Comparison of ENCODE assay signal across 9 mouse cellular contexts in genomic region chr14:25371021-25371400, GRCm38 (mm10).
DNase-seq lines count a peak whose midpoint lies in the region; ATAC-seq and TF ChIP-seq lines count a peak whose summit lies in the region.
"Had no signal": no experiment of that assay in that cellular context is flagged by ENCODE, and none has a peak within 500 bp of the region (broad histone marks: within the 10 kb centered on the region; RNA-seq: fewer than 3 reads in every experiment).

No protein-coding gene starts in this region.

- H3K9me3 ChIP-seq in heart, embryonic 13.5 days, result peaks cover 5% of the 10 kb centered on the region; the same call in 1 of the 2 replicates
- no peaks in the 10 kb centered on the region; the same call in 1 of the 2 replicates for H3K9me3 ChIP-seq in midbrain, embryonic 10.5 days (replicated peaks)
- no peaks in the 10 kb centered on the region for H3K9me3 ChIP-seq in midbrain, embryonic 11.5 days (ENCODE audit: control insufficient read depth, low read length)
- no peaks in the 10 kb centered on the region for H3K9me3 ChIP-seq in heart, postnatal 0 days (replicated peaks; ENCODE audit: control insufficient read depth, low read length)
- H3K9me3 ChIP-seq in midbrain, postnatal 0 days (ENCODE audit: low read length), result no peaks in the 10 kb centered on the region
- H3K9me3 ChIP-seq: liver, embryonic 15.5 days had no signal

- H3K4me2 ChIP-seq in heart, embryonic 13.5 days, result no peak overlapping the region
- H3K4me2 ChIP-seq in midbrain, embryonic 11.5 days, result no peak overlapping the region
- H3K4me2 ChIP-seq in heart, postnatal 0 days (ENCODE audit: low read depth, low read length), result no peak overlapping the region
- no peak overlapping the region for H3K4me2 ChIP-seq in midbrain, postnatal 0 days (ENCODE audit: low read depth, low read length, poor library complexity, severe bottlenecking)
- H3K4me2 ChIP-seq: liver, embryonic 15.5 days had no signal

- 41% methylated on average over 5 of the region's 5 CpGs for WGBS in heart, embryonic 13.5 days
- WGBS in midbrain, embryonic 10.5 days, result 87% methylated on average over 5 of the region's 5 CpGs
- 88% methylated on average over 5 of the region's 5 CpGs for WGBS in midbrain, embryonic 11.5 days
- WGBS in heart, postnatal 0 days, result 30% methylated on average over 5 of the region's 5 CpGs
- WGBS in midbrain, postnatal 0 days, result 79% methylated on average over 5 of the region's 5 CpGs

- peaks cover 35% of the 10 kb centered on the region for H3K4me1 ChIP-seq in heart, embryonic 13.5 days
- peaks cover 27% of the 10 kb centered on the region for H3K4me1 ChIP-seq in midbrain, embryonic 10.5 days
- peaks cover 4% of the 10 kb centered on the region for H3K4me1 ChIP-seq in midbrain, embryonic 11.5 days (ENCODE audit: control insufficient read depth, insufficient read depth, low read length)
- peaks cover 21% of the 10 kb centered on the region for H3K4me1 ChIP-seq in heart, postnatal 0 days (ENCODE audit: control insufficient read depth, insufficient read depth)
- H3K4me1 ChIP-seq in midbrain, postnatal 0 days (ENCODE audit: insufficient read depth, low read length), result no peaks in the 10 kb centered on the region
- H3K4me1 ChIP-seq: liver, embryonic 15.5 days had no signal

- DNase-seq in heart, postnatal 36 days, result no peak
- DNase-seq in midbrain, embryonic 10.5 days (ENCODE audit: low spot score), result no peak
- no peak for DNase-seq in midbrain, embryonic 11.5 days (ENCODE audit: low spot score, missing footprints)
- DNase-seq in heart, postnatal 0 days (ENCODE audit: low spot score), result no peak
- DNase-seq in midbrain, postnatal 0 days (ENCODE audit: low spot score), result no peak
- DNase-seq in layer of hippocampus, postnatal 14 days (ENCODE audit: low spot score in 2 of 2), result no peak
- no peak for DNase-seq in right cerebral cortex, postnatal 10 days (ENCODE audit: low spot score in 2 of 2)

- no peaks in the 10 kb centered on the region for H3K27me3 ChIP-seq in heart, embryonic 13.5 days (replicated peaks)
- no peaks in the 10 kb centered on the region for H3K27me3 ChIP-seq in midbrain, embryonic 10.5 days (ENCODE audit: low read depth, poor library complexity, severe bottlenecking)
- no peaks in the 10 kb centered on the region for H3K27me3 ChIP-seq in midbrain, embryonic 11.5 days (ENCODE audit: control insufficient read depth, insufficient read depth, low read length)
- H3K27me3 ChIP-seq in heart, postnatal 0 days (ENCODE audit: control insufficient read depth, insufficient read depth, low read length), result no peaks in the 10 kb centered on the region
- H3K27me3 ChIP-seq in midbrain, postnatal 0 days (ENCODE audit: insufficient read depth, low read length), result no peaks in the 10 kb centered on the region

- peaks cover 5% of the 10 kb centered on the region for H3K36me3 ChIP-seq in heart, embryonic 13.5 days
- peaks cover 4% of the 10 kb centered on the region; the same call in 1 of the 2 replicates for H3K36me3 ChIP-seq in midbrain, embryonic 10.5 days
- no peaks in the 10 kb centered on the region; the same call in 1 of the 2 replicates for H3K36me3 ChIP-seq in midbrain, embryonic 11.5 days (ENCODE audit: control insufficient read depth, insufficient read depth, low read length)
- peaks cover 8% of the 10 kb centered on the region; the same call in 1 of the 2 replicates for H3K36me3 ChIP-seq in heart, postnatal 0 days (replicated peaks; ENCODE audit: control insufficient read depth, insufficient read depth, low read length)
- H3K36me3 ChIP-seq in midbrain, postnatal 0 days (ENCODE audit: insufficient read depth, low read length), result no peaks in the 10 kb centered on the region
- H3K36me3 ChIP-seq: liver, embryonic 15.5 days had no signal

- intact Hi-C loops in heart, postnatal 36 days (cut with DNase I), result loop anchor here (10.0 kb wide), 3 partner anchors 256 to 866 kb away; partner anchors contain the start of gene Ppif

- no peak for TF ChIP-seq CTCF in heart, postnatal 0 days (IDR thresholded peaks at IDR 0.05; ENCODE audit: low read depth)
- TF ChIP-seq CTCF in midbrain, postnatal 0 days (IDR thresholded peaks at IDR 0.05), result no peak

- TF ChIP-seq EP300 in heart, postnatal 0 days (IDR thresholded peaks at IDR 0.05; ENCODE audit: low read depth), result no peak

- H3K9ac ChIP-seq in heart, embryonic 13.5 days, result peak overlapping the region; percentile 48
- H3K9ac ChIP-seq in midbrain, embryonic 11.5 days (ENCODE audit: low read length), result no peak overlapping the region
- H3K9ac ChIP-seq in heart, postnatal 0 days (replicated peaks; ENCODE audit: low read depth, low read length), result no peak overlapping the region
- no peak overlapping the region for H3K9ac ChIP-seq in midbrain, postnatal 0 days (replicated peaks; ENCODE audit: low read length, poor library complexity, severe bottlenecking)
- H3K9ac ChIP-seq: liver, embryonic 15.5 days had no signal

- no peak overlapping the region for H3K4me3 ChIP-seq in heart, embryonic 13.5 days
- H3K4me3 ChIP-seq in midbrain, embryonic 10.5 days, result no peak overlapping the region
- H3K4me3 ChIP-seq in midbrain, embryonic 11.5 days (ENCODE audit: low read depth, low read length), result no peak overlapping the region
- H3K4me3 ChIP-seq in heart, postnatal 0 days (ENCODE audit: low read depth, low read length), result no peak overlapping the region
- no peak overlapping the region for H3K4me3 ChIP-seq in midbrain, postnatal 0 days (ENCODE audit: low read depth, low read length)
- H3K4me3 ChIP-seq: liver, embryonic 15.5 days had no signal

- peak overlapping the region; percentile 53 for H3K27ac ChIP-seq in heart, embryonic 13.5 days (replicated peaks)
- H3K27ac ChIP-seq in midbrain, embryonic 10.5 days (replicated peaks), result peak overlapping the region; percentile 77
- no peak overlapping the region for H3K27ac ChIP-seq in midbrain, embryonic 11.5 days (ENCODE audit: low read depth, low read length)
- H3K27ac ChIP-seq in heart, postnatal 0 days (ENCODE audit: low read depth), result peak overlapping the region; percentile 23; the same call in 1 of the 2 replicates
- no peak overlapping the region for H3K27ac ChIP-seq in midbrain, postnatal 0 days (ENCODE audit: low read depth, low read length)
- H3K27ac ChIP-seq: liver, embryonic 15.5 days had no signal

- no peak for ATAC-seq in heart, embryonic 13.5 days (ENCODE audit: extremely low read depth, insufficient number of reproducible peaks, low FRiP score, low TSS enrichment)
- ATAC-seq in midbrain, embryonic 11.5 days (ENCODE audit: low FRiP score), result no peak
- no peak; the same call in 1 of the 2 replicates for ATAC-seq in heart, postnatal 0 days (ENCODE audit: insufficient read depth, low read depth)
- ATAC-seq in midbrain, postnatal 0 days (ENCODE audit: low FRiP score), result 0 out of 2 replicates have a peak, but pooled peaks have one; percentile 16

Comparison
In these comparisons a context has a peak if more than half of its experiments do, and no peak if none do; other contexts are left out.
1. H3K27ac ChIP-seq: peak in heart, embryonic 13.5 days (single experiment), midbrain, embryonic 10.5 days (single experiment) and heart, postnatal 0 days (single experiment); none in midbrain, embryonic 11.5 days (single experiment) and midbrain, postnatal 0 days (single experiment).